In the genomic region with DNA sequence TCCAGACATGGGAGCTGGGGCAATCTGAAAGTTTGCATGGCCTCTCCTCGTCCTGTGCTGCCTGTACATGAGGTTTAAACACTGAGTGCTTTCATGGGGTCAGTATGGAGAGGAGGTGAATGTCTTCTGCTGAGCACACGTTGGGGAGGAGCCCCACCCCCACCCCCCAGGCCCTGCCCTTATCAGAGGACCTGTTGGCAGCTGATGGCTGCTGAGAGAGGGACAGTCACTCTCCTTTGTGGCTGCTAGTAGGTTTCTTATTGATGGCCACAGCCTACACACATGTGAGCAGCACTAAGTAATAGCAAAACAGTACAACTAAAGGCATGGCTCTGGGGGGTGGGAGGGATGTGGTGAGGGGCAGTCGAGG, we compare ENCODE assay signal across 11 mouse cellular contexts.
DNase-seq lines count a peak whose midpoint lies in the region; ATAC-seq and TF ChIP-seq lines count a peak whose summit lies in the region.
"Had no signal": no experiment of that assay in that cellular context is flagged by ENCODE, and none has a peak within 500 bp of the region (broad histone marks: within the 10 kb centered on the region; RNA-seq: fewer than 3 reads in every experiment).

No protein-coding gene starts in this region.

- 0 out of 2 replicates have a peak, but pooled peaks cover 2% of the 10 kb centered on the region for H3K36me3 ChIP-seq in heart, embryonic 10.5 days
- H3K36me3 ChIP-seq in lung, embryonic 14.5 days (ENCODE audit: insufficient read depth): no peaks in the 10 kb centered on the region
- H3K36me3 ChIP-seq in limb, embryonic 10.5 days: peaks cover 6% of the 10 kb centered on the region; the same call in 1 of the 2 replicates
- H3K36me3 ChIP-seq in stomach, embryonic 14.5 days (ENCODE audit: control insufficient read depth, insufficient read depth, low read length): no peaks in the 10 kb centered on the region

- TF ChIP-seq CTCF in lung, embryonic 14.5 days (IDR thresholded peaks at IDR 0.05; ENCODE audit: low read depth): no peak

- no peaks in the 10 kb centered on the region for H3K9me3 ChIP-seq in heart, embryonic 10.5 days
- H3K9me3 ChIP-seq in lung, embryonic 14.5 days (ENCODE audit: low read depth, low read length): no peaks in the 10 kb centered on the region
- H3K9me3 ChIP-seq in limb, embryonic 10.5 days (replicated peaks): no peaks in the 10 kb centered on the region
- H3K9me3 ChIP-seq in stomach, embryonic 14.5 days (ENCODE audit: control insufficient read depth, low read depth, low read length): no peaks in the 10 kb centered on the region

- peak overlapping the region; percentile 79; the same call in 1 of the 2 replicates for H3K27ac ChIP-seq in heart, embryonic 10.5 days
- H3K27ac ChIP-seq in lung, embryonic 14.5 days (ENCODE audit: low read depth): peak overlapping the region; percentile 38; the same call in 1 of the 2 replicates
- peak overlapping the region; percentile 75 for H3K27ac ChIP-seq in limb, embryonic 10.5 days
- H3K27ac ChIP-seq in stomach, embryonic 14.5 days (ENCODE audit: low read length): 0 out of 2 replicates have a peak overlapping the region, but pooled peaks have one; percentile 48
- H3K27ac ChIP-seq: gastrocnemius, adult 2 months had no signal

- H3K4me3 ChIP-seq in heart, embryonic 10.5 days: peak overlapping the region; percentile 48
- H3K4me3 ChIP-seq in lung, embryonic 14.5 days (ENCODE audit: low read depth, low read length): no peak overlapping the region
- peak overlapping the region; percentile 6 for H3K4me3 ChIP-seq in limb, embryonic 10.5 days
- no peak overlapping the region for H3K4me3 ChIP-seq in stomach, embryonic 14.5 days (ENCODE audit: low read depth, low read length)
- H3K4me3 ChIP-seq: megakaryocyte, embryonic 14.5 days had no signal

- H3K9ac ChIP-seq in lung, embryonic 14.5 days: no peak overlapping the region
- H3K9ac ChIP-seq in stomach, embryonic 14.5 days (replicated peaks; ENCODE audit: low read depth, low read length): no peak overlapping the region

- 29% methylated on average over 3 of the region's 3 CpGs for WGBS in heart, embryonic 10.5 days
- 49% methylated on average over 3 of the region's 3 CpGs for WGBS in lung, embryonic 14.5 days
- 51% methylated on average over 3 of the region's 3 CpGs for WGBS in limb, embryonic 10.5 days
- 45% methylated on average over 3 of the region's 3 CpGs for WGBS in stomach, embryonic 14.5 days

- intact Hi-C loops in left cerebral cortex, postnatal 10 days (cut with DNase I): no loop called here

- no peak overlapping the region for H3K4me2 ChIP-seq in lung, embryonic 14.5 days
- no peak overlapping the region; the same call in 1 of the 2 replicates for H3K4me2 ChIP-seq in stomach, embryonic 14.5 days (replicated peaks; ENCODE audit: low read depth, low read length)

- peaks cover 14% of the 10 kb centered on the region; the same call in 1 of the 2 replicates for H3K27me3 ChIP-seq in heart, embryonic 10.5 days (ENCODE audit: insufficient read depth, poor library complexity, severe bottlenecking)
- no peaks in the 10 kb centered on the region for H3K27me3 ChIP-seq in lung, embryonic 14.5 days (ENCODE audit: insufficient read depth, low read length)
- H3K27me3 ChIP-seq in limb, embryonic 10.5 days (ENCODE audit: low read depth, poor library complexity, severe bottlenecking): no peaks in the 10 kb centered on the region
- H3K27me3 ChIP-seq in stomach, embryonic 14.5 days (ENCODE audit: control insufficient read depth, insufficient read depth, low read length): no peaks in the 10 kb centered on the region

- H3K4me1 ChIP-seq in heart, embryonic 10.5 days: peaks cover 19% of the 10 kb centered on the region
- H3K4me1 ChIP-seq in lung, embryonic 14.5 days (ENCODE audit: insufficient read depth): peaks cover 5% of the 10 kb centered on the region
- peaks cover 39% of the 10 kb centered on the region for H3K4me1 ChIP-seq in limb, embryonic 10.5 days
- peaks cover 12% of the 10 kb centered on the region for H3K4me1 ChIP-seq in stomach, embryonic 14.5 days (ENCODE audit: control insufficient read depth, insufficient read depth, low read length)

- ATAC-seq in lung, embryonic 14.5 days (ENCODE audit: insufficient read depth): no peak; the same call in 1 of the 2 replicates
- ATAC-seq in stomach, embryonic 14.5 days (ENCODE audit: insufficient number of reproducible peaks, insufficient read depth, low FRiP score, low read depth): 0 out of 2 replicates have a peak, but pooled peaks have one; percentile 53

- no peak for DNase-seq in heart, embryonic 10.5 days (ENCODE audit: low spot score)
- DNase-seq in heart, adult 8-10 months (ENCODE audit: low spot score): no peak
- no peak for DNase-seq in lung, embryonic 14.5 days
- no peak for DNase-seq in lung, postnatal 10 days
- no peak for DNase-seq in limb, embryonic 10.5 days (ENCODE audit: low spot score)
- DNase-seq in thymus, adult 18-20 months: no peak
- DNase-seq in left cerebral cortex, postnatal 10 days (ENCODE audit: extremely low spot score in 1 of 2, low spot score in 2 of 2): no peak
- DNase-seq: kidney, adult 18-20 months had no signal

Comparison
In these comparisons a context has a peak if more than half of its experiments do, and no peak if none do; other contexts are left out.
1. H3K4me3 ChIP-seq: peak in heart, embryonic 10.5 days (single experiment) and limb, embryonic 10.5 days (single experiment); none in lung, embryonic 14.5 days (single experiment) and stomach, embryonic 14.5 days (single experiment).
2. Peak in every context shown above with its lines, with median percentiles within 50 percentile points of each other: H3K27ac ChIP-seq.